Mouse (Mus musculus): Measurements from ENCODE around the gene Cela2a. TPM values are rescaled to one million over a fixed set of nuclear protein-coding genes. Genes with fewer than 3 reads are reported as not detected.

The Cela2a gene
- polyA plus RNA-seq, 1 experiment from 2014 or later, result not detected

Other genes with a start within 250 kb of the Cela2a start
- gene Fblim1, start 220.1 kb downstream of the Cela2a start, polyA plus RNA-seq (2016; fragmentation: Nextera tagmentation; extraction: Ambion mirVana), result 71.3 and 77.2 TPM in 2 replicates
- gene Tmem82, start 207.5 kb downstream of the Cela2a start, polyA plus RNA-seq (2016; fragmentation: Nextera tagmentation; extraction: Ambion mirVana), result 0.54 and 0.56 TPM in 2 replicates
- gene Slc25a34, start 202.3 kb downstream of the Cela2a start, polyA plus RNA-seq (2016; fragmentation: Nextera tagmentation; extraction: Ambion mirVana), result not detected in 2 replicates
- 9.8 and 10.6 TPM in 2 replicates for gene Plekhm2, start 161.3 kb downstream of the Cela2a start, polyA plus RNA-seq (2016; fragmentation: Nextera tagmentation; extraction: Ambion mirVana)
- gene Rsc1a1, start 140.6 kb downstream of the Cela2a start, polyA plus RNA-seq (2016; fragmentation: Nextera tagmentation; extraction: Ambion mirVana), result 1.5 TPM in 1 of 2 replicates, not detected in the other
- gene Ddi2, start 102.7 kb downstream of the Cela2a start, polyA plus RNA-seq (2016; fragmentation: Nextera tagmentation; extraction: Ambion mirVana), result 28.7 and 29.5 TPM in 2 replicates
- not detected in 2 replicates for gene Agmat, start 79.5 kb downstream of the Cela2a start, polyA plus RNA-seq (2016; fragmentation: Nextera tagmentation; extraction: Ambion mirVana)
- gene Dnajc16, start 35.2 kb downstream of the Cela2a start, polyA plus RNA-seq (2016; fragmentation: Nextera tagmentation; extraction: Ambion mirVana), result 4.1 and 4.7 TPM in 2 replicates
- 18.1 and 21.9 TPM in 2 replicates for gene Casp9, start 32.5 kb downstream of the Cela2a start, polyA plus RNA-seq (2016; fragmentation: Nextera tagmentation; extraction: Ambion mirVana)
- gene Ctrc, start 20.2 kb upstream of the Cela2a start, polyA plus RNA-seq (2016; fragmentation: Nextera tagmentation; extraction: Ambion mirVana), result not detected in 2 replicates
- gene Efhd2, start 48.8 kb upstream of the Cela2a start, polyA plus RNA-seq (2016; fragmentation: Nextera tagmentation; extraction: Ambion mirVana), result 54.3 and 58.1 TPM in 2 replicates
- gene Fhad1, start 188.9 kb upstream of the Cela2a start, polyA plus RNA-seq (2016; fragmentation: Nextera tagmentation; extraction: Ambion mirVana), result 1.9 and 2.2 TPM in 2 replicates

Measured in embryonic facial prominence, embryonic 12.5 days (tissue).